Mouse (Mus musculus) G1E (cell line): ENCODE measurements around the gene Mapkapk2.

Source experiments
- CTCF ChIP-seq: IDR thresholded peaks from 2 replicates; pipeline ENCODE4 v1.5.1; 2012; ENCODE audit warnings: low read depth, low read length, inconsistent platforms, mixed read lengths
- GATA2 ChIP-seq: IDR thresholded peaks from 2 replicates; pipeline ENCODE4 v1.6.1; 2012; ENCODE audit warnings: low read depth, low read length, inconsistent platforms, borderline replicate concordance

GRCm38 (mm10) chr1:131142472-131142871 is 44.8 kb upstream of the Mapkapk2 start:
- TF ChIP-seq GATA2 = no peak
- TF ChIP-seq CTCF = no peak
